Comparison of ENCODE assay signal across 10 mouse cellular contexts in genomic region chr10:90830268-90830585, GRCm38 (mm10).
DNase-seq lines count a peak whose midpoint lies in the region; ATAC-seq and TF ChIP-seq lines count a peak whose summit lies in the region.
"Had no signal": no experiment of that assay in that cellular context is flagged by ENCODE, and none has a peak within 500 bp of the region (broad histone marks: within the 10 kb centered on the region; RNA-seq: fewer than 3 reads in every experiment).

No protein-coding gene starts in this region.

- no peak overlapping the region; the same call in 1 of the 2 replicates for H3K4me2 ChIP-seq in heart, embryonic 11.5 days
- H3K4me2 ChIP-seq in forebrain, embryonic 14.5 days (ENCODE audit: low read length): peak overlapping the region; percentile 84
- no peak overlapping the region for H3K4me2 ChIP-seq in limb, embryonic 15.5 days

- TF ChIP-seq POLR2A in cortical plate, adult 2 months (IDR thresholded peaks at IDR 0.05; ENCODE audit: extremely low read depth, insufficient read depth, low read length): no peak

- peaks cover 60% of the 10 kb centered on the region for H3K27me3 ChIP-seq in heart, embryonic 11.5 days (ENCODE audit: control insufficient read depth, insufficient read depth, low read length)
- peaks cover 27% of the 10 kb centered on the region for H3K27me3 ChIP-seq in forebrain, embryonic 14.5 days (replicated peaks; ENCODE audit: control insufficient read depth, insufficient read depth, low read length)
- H3K27me3 ChIP-seq in limb, embryonic 15.5 days: peaks cover 73% of the 10 kb centered on the region

- DNase-seq in heart, adult 8-10 months (ENCODE audit: low spot score): no peak
- no peak for DNase-seq in forebrain, embryonic 14.5 days (ENCODE audit: low spot score)
- DNase-seq in right cerebral cortex, postnatal 4 days: no peak
- DNase-seq in adrenal gland, postnatal 14 days: no peak

- H3K36me3 ChIP-seq in heart, embryonic 11.5 days (ENCODE audit: control insufficient read depth, insufficient read depth, low read length): no peaks in the 10 kb centered on the region
- H3K36me3 ChIP-seq in forebrain, embryonic 14.5 days (ENCODE audit: control insufficient read depth, insufficient read depth, low read length): no peaks in the 10 kb centered on the region
- H3K36me3 ChIP-seq in limb, embryonic 15.5 days: no peaks in the 10 kb centered on the region

- TF ChIP-seq CTCF in cortical plate, adult 2 months (IDR thresholded peaks at IDR 0.05; ENCODE audit: extremely low read depth, insufficient read depth, low read length): no peak

- 3% methylated on average over 11 of the region's 11 CpGs for WGBS in heart, embryonic 11.5 days (ENCODE audit: insufficient replicate concordance)
- under 1% methylated on average over 11 of the region's 11 CpGs for WGBS in forebrain, embryonic 14.5 days
- 1% methylated on average over 11 of the region's 11 CpGs for WGBS in limb, embryonic 15.5 days

- no peaks in the 10 kb centered on the region for H3K4me1 ChIP-seq in heart, embryonic 11.5 days (ENCODE audit: control insufficient read depth, insufficient read depth, low read length)
- peaks cover 5% of the 10 kb centered on the region; the same call in 1 of the 2 replicates for H3K4me1 ChIP-seq in cortical plate, adult 2 months (ENCODE audit: control insufficient read depth, insufficient read depth, low read length)
- peaks cover 10% of the 10 kb centered on the region for H3K4me1 ChIP-seq in forebrain, embryonic 14.5 days (ENCODE audit: control insufficient read depth, insufficient read depth, low read length)
- H3K4me1 ChIP-seq in limb, embryonic 15.5 days: peaks cover 12% of the 10 kb centered on the region

- H3K9ac ChIP-seq in heart, embryonic 11.5 days (ENCODE audit: low read depth, low read length): no peak overlapping the region
- peak overlapping the region; percentile 82 for H3K9ac ChIP-seq in forebrain, embryonic 14.5 days (ENCODE audit: low read length)
- H3K9ac ChIP-seq in limb, embryonic 15.5 days: no peak overlapping the region

- no peak for ATAC-seq in heart, embryonic 11.5 days (replicated peaks; ENCODE audit: insufficient number of reproducible peaks, low FRiP score, low TSS enrichment)
- no peak for ATAC-seq in forebrain, embryonic 14.5 days
- ATAC-seq in limb, embryonic 15.5 days (ENCODE audit: insufficient number of reproducible peaks, low FRiP score, low TSS enrichment, low read depth): no peak
- ATAC-seq in monocyte, adult 5-6 weeks (replicated peaks; ENCODE audit: insufficient number of reproducible peaks, low FRiP score, low TSS enrichment, poor library complexity, severe bottlenecking): no peak
- ATAC-seq: CD4-positive, CD25-positive, alpha-beta regulatory T cell, adult 4 months had no signal

- peak overlapping the region; percentile 56; the same call in 1 of the 2 replicates for H3K4me3 ChIP-seq in heart, embryonic 11.5 days (ENCODE audit: low read depth, low read length)
- peak overlapping the region; percentile 99 for H3K4me3 ChIP-seq in cortical plate, adult 2 months (ENCODE audit: insufficient read depth, low read length)
- H3K4me3 ChIP-seq in forebrain, embryonic 14.5 days (ENCODE audit: low read depth, low read length): peak overlapping the region; percentile 64
- H3K4me3 ChIP-seq in limb, embryonic 15.5 days: peak overlapping the region; percentile 56; the same call in 1 of the 2 replicates

- H3K9me3 ChIP-seq in heart, embryonic 11.5 days (replicated peaks; ENCODE audit: control insufficient read depth, low read length): no peaks in the 10 kb centered on the region
- no peaks in the 10 kb centered on the region for H3K9me3 ChIP-seq in forebrain, embryonic 14.5 days (replicated peaks; ENCODE audit: control insufficient read depth, low read length)
- H3K9me3 ChIP-seq in limb, embryonic 15.5 days: no peaks in the 10 kb centered on the region

- no peak overlapping the region for H3K27ac ChIP-seq in heart, embryonic 11.5 days (ENCODE audit: low read depth, low read length)
- peak overlapping the region; percentile 92 for H3K27ac ChIP-seq in cortical plate, adult 2 months (ENCODE audit: insufficient read depth, low read length)
- no peak overlapping the region for H3K27ac ChIP-seq in forebrain, embryonic 14.5 days (ENCODE audit: low read depth, low read length)
- no peak overlapping the region for H3K27ac ChIP-seq in limb, embryonic 15.5 days
- H3K27ac ChIP-seq: macrophage had no signal
